Mouse (Mus musculus): ENCODE measurements around the gene Gm525.
"Not testable (repeated sequence)": the region's sequence is repeated elsewhere in the genome, so short reads cannot be mapped to it uniquely, and the experiment has no call there.

The Gm525 gene

GRCm38 (mm10) chr11:89064312-89064711 is 9.3 kb upstream of the Gm525 start:
- no peak for DNase-seq (ENCODE audit: low read depth)

- DNase-seq (ENCODE audit: low read depth), result peak; percentile 58
Measured at GRCm38 (mm10) chr11:89065297-89065696, 8.3 kb upstream of the Gm525 start.

- no peak for DNase-seq (ENCODE audit: low read depth)
Measured at GRCm38 (mm10) chr11:89066126-89066525, 7.5 kb upstream of the Gm525 start.

DNA sequence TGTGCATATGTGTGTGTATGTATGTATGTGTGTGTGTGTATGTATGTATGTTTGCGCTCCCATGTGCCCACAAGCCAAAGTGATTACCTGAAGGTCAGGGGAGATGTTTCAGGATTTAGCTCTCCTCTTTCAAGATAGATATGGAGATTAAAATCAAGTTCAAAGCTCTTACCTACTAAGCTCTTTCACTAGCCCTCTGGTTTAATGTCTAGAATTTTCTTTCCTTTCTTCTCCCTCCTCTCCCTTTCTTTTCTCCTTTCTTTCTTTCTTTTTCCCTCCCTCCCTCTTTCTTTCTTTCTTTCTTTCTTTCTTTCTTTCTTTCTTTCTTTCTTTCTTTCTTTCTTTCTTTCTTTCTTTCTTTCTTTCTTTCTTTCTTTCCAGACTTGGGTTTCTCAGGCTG is 6.9 kb upstream of the Gm525 start, which contains the start of gene Dgke:
Gene Dgke, minus strand, starts transcription at position 101 of the 400 bp plus-strand sequence.
- no peak for DNase-seq (ENCODE audit: low read depth)

DNA sequence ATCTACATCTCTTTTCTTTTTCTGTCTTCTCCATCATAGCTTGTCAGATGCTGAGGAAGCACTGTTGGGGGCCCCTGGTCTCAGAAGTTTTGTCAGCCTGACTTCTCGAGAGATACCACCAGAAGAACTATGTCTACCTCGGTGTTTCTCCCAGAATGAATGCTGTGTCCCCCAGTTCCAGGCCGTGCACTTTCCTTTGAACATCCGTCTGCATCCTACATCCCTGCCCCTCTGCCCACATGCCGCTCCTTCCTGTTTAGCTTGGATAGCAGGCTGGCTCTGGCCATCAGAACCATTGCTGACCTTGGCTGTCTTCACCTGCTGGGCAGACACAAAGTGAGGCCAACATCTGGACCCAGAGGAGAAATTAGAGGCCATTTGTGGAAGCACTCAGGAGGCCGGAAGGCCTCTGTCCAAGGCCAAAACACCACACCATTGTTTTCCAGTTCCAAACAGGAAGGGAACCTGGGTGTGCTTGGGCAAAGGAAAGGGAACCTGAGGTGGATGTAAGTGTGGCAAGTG is 6.3 kb upstream of the Gm525 start:
- DNase-seq (ENCODE audit: low read depth), result no peak

DNA sequence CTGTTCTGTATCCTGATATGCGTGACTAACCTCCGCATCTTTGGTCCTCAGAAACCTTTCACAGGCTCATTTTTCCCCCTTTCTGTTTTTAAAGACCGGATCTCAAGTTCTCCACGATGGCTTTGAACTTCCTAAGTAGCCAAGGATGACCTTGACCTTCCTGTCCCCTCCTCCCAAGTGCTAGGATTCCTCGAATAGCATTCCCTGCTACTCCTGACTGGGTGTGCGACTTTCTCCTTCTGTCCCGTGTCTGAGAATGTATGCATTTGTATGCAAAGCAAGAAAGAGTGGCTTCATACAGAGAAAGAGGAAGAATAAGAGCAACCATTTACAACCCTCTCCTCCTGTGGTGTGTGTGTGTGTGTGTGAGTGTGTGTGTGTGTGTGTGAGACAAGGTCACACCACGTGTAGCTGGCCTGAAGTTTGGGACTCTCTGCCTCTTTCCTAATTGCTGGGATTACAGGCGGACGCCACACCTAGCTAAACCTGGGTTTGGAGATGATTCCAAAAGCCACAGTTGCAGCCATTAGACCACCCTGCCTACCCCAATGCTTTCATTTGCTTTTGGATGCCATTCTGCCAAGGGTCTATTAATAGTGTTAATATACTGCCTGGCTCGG is 5.7 kb upstream of the Gm525 start:
- no peak for DNase-seq (ENCODE audit: low read depth)

GRCm38 (mm10) chr11:89068649-89069048 is 5.0 kb upstream of the Gm525 start:
- no peak for DNase-seq (ENCODE audit: low read depth)

DNA sequence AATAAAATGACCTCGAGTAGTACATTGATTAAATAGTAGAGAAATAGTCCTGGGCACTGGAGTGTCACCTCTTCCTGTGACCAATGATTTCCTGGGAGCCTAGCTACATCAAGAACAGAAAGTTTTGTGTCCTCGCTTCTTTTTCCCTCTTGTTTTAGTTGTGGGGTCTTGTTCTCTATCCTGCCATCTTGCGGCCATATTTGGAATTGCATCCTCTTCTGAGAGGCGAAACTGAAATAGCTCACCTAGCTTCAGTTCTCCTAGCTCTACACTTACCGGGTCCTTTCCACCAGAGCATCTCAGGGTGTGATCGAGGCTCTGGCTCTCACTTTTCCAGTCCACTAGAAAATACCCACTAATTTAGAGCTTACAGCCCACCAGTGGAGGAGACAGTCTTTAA is 4.3 kb upstream of the Gm525 start:
- peak; percentile 81 for DNase-seq (ENCODE audit: low read depth)

- no peak for DNase-seq (ENCODE audit: low read depth)
Measured at GRCm38 (mm10) chr11:89071522-89071921, 2.1 kb upstream of the Gm525 start.

DNA sequence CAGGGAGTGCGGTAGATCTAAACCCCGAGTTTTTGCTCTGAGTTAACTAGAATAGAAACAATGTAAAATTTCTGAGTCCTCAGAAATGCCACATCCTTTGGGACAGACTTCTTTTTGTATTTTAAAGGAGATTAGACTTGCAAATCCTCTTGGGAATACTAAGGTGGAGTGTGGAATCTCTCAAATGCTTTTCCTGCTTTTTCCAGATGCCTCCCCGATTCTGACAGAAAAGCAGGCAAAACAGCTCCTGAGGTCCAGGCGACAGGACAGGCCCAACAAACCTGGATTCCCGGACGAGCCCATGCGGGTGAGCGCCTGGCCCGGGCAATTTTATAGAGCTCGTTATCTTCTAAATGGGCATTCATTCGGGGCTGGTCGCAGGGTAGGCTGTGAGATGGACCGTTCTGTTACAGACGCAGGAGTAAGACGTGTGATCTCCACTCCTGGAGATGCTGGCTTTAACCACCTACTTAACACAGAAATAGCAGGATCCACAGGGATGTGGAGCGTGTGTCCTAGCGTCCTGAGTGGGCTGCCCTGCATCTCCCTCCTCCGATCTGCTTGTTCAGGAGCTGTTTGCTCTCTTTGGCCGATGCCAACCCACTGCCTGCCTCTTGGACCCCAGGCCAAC is 1.3 kb downstream of the Gm525 start:
- DNase-seq (ENCODE audit: low read depth), result no peak

DNA sequence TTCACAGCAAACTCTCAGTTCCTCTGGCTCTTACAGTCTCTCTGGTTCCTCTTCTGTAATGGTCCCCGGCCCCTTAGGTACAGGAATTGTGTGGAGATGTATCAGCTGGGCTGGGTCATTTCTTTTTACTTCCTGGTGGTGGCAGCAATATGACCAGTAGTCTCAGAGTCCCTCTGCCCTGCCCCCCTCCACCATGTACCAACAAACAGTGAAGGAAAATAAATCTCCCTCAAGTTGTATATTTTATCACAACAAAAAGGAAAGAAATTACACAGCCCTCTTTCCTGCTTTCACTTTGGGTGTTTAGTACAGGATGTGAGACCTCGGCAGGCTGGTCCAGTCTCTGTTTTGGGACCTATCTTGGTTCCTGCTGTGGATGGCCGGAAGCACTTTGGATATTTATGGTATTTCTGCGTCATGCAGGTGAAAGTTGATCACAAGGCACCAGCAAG is 2.8 kb downstream of the Gm525 start:
- peak; percentile 63 for DNase-seq (ENCODE audit: low read depth)

GRCm38 (mm10) chr11:89077601-89078000 is 4.0 kb downstream of the Gm525 start:
- no peak for DNase-seq (ENCODE audit: low read depth)

GRCm38 (mm10) chr11:89078305-89078704 is 4.7 kb downstream of the Gm525 start:
- peak; percentile 20 for DNase-seq (ENCODE audit: low read depth)

- peak; percentile 86 for DNase-seq (ENCODE audit: low read depth)
Measured at GRCm38 (mm10) chr11:89078996-89079680, 5.5 kb downstream of the Gm525 start.

DNA sequence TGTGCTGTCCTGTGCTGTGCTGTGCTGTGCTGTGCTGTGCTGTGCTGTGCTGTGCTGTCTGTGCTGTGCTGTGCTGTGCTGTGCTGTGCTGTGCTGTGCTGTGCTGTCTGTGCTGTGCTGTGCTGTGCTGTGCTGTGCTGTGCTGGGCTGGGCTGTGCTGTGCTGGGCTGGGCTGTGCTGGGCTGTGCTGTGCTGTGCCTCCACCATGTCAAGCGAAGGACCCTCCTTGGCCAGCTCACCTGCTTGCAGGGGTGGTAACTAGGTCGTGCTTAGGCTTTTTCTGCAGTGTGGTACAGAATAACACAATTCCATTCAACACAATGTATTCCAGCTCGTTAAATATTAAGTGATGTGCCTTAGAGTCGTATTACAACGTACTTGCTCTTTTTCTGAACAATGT is 8.3 kb downstream of the Gm525 start:
- not testable (repeated sequence) for DNase-seq (ENCODE audit: low read depth)

DNA sequence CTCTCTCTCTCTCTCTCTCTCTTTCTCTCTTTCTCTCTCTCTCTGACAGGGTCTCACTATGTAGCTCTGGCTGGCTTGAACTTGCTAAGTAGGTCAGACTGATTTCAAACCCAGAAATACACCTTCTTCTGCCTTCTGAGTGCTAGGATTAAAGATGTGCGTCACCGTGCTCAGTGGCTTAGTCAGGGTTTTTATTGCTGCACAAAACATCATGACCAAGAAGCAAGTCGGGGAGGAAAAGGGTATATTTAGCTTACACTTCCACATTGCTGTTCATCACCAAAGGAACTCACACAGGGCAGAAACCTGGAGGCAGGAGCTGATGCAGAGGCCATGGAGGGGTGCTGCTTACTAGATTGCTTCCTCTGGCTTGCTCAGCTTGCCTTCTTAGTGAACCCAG is 9.1 kb downstream of the Gm525 start:
- DNase-seq (ENCODE audit: low read depth), result not testable (repeated sequence)

- DNase-seq (ENCODE audit: low read depth), result peak; percentile 86
Measured at GRCm38 (mm10) chr11:89084601-89085000, 11.0 kb downstream of the Gm525 start.

- no peak for DNase-seq (ENCODE audit: low read depth)
Measured at GRCm38 (mm10) chr11:89086208-89086809, 12.7 kb downstream of the Gm525 start.

DNA sequence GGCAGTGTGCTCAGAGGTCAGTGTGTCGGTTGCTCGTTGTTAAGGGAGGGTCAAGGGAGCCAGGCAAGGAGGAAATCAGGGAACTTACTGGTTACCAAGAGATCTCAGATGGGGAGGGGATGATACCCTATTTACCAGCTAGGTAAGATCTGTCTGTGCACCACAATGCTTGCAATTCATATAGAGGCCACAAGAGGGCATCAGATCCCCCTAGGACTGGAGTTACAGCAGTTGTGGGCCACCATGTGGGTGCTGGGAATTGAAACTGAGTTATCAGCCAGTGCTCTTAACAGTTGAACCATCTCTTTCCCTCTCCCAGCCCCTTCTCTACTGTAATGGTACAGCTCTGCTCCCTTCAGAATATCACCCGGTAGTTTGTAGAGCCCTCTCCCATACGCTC is 15.1 kb downstream of the Gm525 start:
- peak; percentile 30 for DNase-seq (ENCODE audit: low read depth)

DNA sequence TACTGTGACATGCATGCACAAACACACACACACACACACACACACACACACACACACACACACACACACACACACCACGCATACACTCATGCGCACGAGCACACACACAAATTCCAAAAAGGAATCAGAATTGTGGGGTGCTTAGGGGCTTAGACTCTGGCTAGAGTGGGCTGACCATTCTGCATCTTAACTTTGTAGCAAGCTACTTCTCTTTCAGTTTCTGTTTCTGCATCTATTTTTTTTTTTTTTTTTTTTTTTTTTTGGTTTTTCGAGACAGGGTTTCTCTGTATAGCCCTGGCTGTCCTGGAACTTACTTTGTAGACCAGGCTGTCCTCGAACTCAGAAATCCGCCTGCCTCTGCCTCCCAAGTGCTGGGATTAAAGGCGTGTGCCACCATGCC is 16.7 kb downstream of the Gm525 start:
- DNase-seq (ENCODE audit: low read depth), result not testable (repeated sequence)

DNA sequence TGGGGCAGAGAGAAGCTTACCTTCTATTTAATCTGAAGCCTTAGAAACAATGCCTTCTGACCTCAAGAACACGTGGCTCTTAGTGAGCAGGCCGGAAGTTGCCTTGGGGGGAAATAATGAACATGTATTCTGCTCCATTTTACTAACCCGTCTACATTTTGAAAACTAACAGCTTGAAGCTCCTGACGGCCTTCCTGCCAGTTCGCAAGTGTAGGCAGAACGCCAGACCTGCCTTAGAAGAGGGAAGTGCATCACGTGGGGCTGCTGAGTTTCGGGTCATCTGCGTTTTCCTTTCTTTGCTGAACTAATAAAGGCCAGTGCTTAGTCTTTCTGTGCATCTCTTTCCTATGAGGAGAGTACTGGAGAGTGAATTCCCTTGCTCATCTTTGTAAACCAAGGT is 19.1 kb downstream of the Gm525 start:
- peak; percentile 73 for DNase-seq (ENCODE audit: low read depth)

- DNase-seq (ENCODE audit: low read depth), result no peak
Measured at GRCm38 (mm10) chr11:89095306-89095705, 21.7 kb downstream of the Gm525 start.

- not testable (repeated sequence) for DNase-seq (ENCODE audit: low read depth)
Measured at GRCm38 (mm10) chr11:89097292-89097691, 23.7 kb downstream of the Gm525 start.

Measured in 416B (cell line).